Mouse (Mus musculus): ENCODE results near the gene Afap1l2. TPM values are rescaled to one million over a fixed set of nuclear protein-coding genes. Genes with fewer than 3 reads are reported as not detected.

Afap1l2 gene
- total RNA-seq, 2 experiments from 2014 or later, result 1.8 to 2.4 TPM

DNA sequence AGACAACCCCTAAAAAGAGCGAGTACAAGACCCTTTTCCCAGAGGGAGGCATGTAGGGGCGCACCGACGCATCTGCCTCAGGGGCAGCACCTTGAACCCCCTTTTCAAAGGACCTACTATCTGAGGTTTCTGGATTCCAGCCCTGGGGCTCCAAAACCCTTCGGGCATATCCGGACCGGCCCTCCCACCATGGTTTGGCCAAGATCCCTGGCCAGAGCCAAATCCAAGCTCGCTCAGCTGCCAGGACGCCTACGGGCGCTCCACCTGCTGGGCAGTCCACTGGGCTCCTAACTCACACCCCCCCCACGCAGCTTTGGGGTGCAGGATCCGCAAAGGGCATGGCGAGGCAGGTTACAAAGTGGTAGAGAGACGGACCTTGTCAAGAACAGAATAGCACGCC is 737 bp downstream of the Afap1l2 start:
- peak; percentile 49 to 55 for DNase-seq

DNA sequence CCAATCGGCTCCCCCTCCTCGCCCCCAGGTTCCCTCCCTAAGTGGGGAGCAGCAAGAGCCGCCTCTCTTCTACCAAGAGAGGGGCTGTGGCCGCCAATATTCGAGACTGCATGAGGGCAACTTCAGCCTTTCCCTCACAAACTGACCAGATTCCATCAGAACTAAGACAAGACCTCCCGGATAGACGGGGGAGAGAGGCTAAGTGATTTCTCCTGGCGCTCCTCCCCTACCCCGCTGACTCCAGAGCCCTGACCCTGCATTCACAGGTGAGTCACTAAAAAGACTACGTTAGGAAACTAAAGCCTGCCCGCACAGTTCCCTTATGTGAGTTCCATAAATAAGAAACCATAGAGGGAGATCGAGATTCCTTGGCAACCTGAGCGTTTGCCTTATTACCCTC is 1.2 kb downstream of the Afap1l2 start:
- no peak for DNase-seq

DNA sequence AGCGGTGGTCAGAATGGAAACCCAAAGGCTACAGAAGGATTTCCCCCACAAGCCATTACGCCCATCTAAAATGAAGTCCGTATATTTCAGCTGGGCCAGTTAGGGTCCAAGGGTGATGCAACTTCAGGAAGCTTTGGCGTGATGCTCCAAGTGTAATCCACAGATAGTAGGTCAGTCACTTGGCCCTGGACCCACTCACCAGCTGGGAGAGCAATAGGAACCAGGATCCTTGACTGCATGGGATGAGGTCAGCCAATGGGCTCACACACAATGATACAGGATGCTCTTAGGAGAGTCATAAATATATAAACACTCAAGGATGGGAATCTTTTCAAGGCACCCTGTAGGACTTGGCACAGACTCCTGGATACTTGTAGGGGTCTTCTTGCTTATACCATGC is 3.0 kb downstream of the Afap1l2 start:
- DNase-seq, result peak; percentile 84 to 86

DNA sequence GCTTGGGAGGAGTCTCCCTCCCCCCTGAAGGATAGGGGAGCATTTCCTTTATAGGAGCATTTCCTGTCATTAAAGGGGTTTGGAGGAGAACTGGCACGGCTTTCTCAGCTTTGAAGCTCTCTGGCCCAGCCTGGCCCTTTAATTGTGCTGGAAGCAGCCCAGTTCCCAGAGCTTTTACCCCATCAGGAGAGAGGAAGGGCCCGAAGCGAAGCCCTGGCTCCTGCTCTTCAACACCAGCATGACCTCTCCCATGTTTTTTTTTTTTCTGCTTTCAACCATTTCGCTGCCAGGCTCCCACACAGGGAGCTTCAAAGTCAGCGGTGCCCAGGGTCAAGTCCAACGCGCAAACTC is 4.6 kb downstream of the Afap1l2 start:
- DNase-seq, result peak in 1 of 2 experiments; percentile 42

DNA sequence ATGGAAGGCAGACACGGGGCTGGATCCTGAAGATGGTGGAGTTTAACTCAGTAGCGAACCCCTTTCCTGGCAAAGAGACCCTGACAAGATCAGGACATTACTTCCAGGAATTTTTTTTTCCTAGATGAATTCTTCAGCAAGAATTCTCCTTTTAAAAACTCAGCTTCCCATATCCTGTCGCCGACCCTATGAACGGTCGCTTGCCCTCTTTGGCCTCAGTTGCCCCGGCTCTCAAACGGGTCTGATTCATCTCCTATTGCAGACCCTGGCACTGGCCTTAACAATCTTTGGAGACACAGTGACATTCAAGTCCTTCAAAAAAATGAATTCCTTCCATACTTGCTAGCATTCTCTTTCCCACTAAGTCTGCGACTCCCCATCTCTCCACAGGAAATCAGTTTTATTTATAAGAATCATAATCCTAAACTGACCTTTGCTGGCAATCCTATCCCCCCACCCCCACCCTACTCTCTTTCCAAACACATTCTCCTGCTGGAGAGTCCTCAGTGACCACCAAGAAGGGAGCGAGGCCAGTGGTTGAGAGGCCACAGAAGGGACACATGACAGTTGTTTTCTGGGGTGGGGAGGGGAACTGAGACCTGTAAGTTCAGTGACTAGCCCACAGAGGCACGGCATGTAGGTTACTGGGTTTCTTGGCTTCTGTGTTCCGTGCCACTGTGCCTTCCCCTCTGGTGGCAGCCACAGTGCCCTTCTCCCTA is 5.1 kb downstream of the Afap1l2 start:
- no peak for DNase-seq

DNA sequence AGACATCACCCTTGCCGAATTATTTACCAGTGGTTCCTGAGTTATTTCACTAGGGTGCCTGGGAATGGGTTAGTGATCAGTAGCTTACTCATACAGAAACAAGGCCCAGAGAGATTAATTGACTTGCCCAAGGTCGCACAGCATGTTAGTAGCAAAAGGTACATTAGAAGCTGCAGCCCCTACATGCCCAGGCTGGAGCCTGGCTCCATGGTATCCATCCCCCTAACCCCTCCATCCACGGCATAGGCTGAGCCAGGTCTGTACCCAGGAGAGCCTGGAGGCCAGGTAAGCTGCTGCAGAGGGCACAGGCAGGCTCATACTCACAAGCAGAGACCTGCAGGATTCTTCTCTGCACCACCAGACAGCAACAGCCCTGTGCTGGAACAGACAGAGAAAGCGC is 6.1 kb downstream of the Afap1l2 start:
- no peak for DNase-seq

DNA sequence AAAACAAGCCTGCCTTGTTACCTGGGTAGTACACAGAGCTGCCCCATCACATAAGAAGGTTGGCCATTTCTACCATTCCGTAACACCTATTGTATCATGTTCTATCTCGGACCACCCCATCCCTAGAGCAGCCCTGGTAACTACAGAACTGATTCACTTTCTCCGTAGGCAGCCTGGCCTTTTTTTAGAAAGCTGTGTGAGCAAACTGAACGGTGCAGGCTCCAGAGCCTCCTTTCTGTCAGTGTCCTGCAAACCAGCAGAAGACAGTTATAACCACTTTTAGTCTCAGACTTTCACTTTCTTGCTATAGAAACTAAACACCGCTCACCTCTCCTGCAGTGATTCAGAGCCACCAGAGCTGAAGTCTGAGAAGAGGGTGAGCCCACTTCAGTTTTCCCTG is 7.4 kb downstream of the Afap1l2 start:
- DNase-seq, result no peak

DNA sequence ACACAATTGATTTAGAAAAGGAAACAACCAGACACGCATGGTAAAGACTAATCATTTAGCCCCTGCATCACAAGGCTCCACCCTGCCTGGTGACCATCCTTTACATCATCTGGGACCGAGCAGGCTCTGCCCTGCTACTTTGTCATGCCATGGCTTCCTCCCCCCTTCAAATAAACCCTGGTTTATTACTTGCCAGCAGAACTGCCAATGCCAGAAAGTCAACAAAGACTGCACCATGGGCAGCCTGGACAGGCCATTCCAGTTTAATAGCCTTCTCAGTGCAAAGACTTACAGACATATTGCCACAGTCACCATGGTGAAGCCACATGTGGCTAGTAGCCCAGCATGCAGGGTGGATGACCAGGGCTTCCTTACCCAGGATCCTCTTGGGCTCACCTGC is 8.2 kb downstream of the Afap1l2 start:
- no peak for DNase-seq

DNA sequence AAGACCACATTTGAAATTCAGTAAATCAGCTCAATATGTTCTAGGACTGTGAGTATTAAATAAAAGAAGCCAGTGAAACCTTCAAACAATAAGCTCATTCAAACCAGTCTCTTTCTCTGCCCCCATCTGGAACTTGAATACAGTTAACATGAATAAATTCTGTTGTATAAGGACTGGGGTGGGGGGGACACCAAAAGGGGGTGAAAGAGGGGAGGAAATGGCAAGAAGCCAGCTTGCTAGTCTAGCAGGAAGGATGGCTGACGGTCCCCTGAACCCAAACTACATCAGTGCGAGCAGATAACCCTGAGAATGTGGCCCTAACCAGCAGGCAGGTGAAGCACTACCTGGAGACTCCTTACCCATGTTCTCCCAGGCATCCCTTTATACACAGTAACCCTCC is 9.1 kb downstream of the Afap1l2 start:
- no peak for DNase-seq

DNA sequence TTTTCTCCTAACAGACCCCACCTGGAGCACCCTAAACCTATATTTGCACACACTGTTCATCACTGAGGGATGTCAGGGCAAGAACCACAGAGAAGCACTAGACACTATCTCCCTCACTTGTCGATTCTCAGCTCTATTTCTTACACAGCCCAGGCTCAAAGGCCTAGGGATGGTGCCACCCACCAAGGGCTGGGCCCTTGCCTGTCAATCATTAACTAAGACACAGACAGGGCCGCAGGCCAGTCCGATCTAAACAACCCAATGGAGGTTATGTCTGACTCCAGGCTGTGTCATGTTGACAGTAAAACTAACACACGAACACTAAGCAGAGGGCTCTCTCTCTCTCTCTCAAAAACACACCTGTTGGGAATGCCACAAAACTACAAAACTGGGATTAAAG is 9.7 kb downstream of the Afap1l2 start:
- DNase-seq, result no peak

DNA sequence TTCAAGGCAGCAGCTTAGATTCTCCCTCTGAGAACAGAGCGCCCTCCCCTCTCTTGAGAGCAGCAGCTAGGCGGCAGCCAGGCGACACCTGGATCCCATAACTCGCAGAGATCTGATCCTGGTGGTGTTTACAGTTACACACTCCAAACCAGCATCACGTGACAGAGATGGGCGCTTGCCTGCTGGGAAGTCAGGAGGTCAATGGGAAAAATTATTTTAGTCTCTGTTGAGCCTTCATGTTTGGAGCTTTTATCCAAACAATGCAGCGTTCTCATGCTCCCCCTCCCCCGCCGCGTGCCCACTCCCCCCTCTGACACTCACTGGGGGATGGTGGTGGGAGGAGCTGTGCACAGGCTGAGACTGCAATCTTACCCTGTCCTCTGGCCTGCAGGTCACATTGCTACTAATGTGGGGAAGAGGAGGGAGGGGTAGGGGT is 10.8 kb downstream of the Afap1l2 start:
- DNase-seq, result peak; percentile 50 to 54

DNA sequence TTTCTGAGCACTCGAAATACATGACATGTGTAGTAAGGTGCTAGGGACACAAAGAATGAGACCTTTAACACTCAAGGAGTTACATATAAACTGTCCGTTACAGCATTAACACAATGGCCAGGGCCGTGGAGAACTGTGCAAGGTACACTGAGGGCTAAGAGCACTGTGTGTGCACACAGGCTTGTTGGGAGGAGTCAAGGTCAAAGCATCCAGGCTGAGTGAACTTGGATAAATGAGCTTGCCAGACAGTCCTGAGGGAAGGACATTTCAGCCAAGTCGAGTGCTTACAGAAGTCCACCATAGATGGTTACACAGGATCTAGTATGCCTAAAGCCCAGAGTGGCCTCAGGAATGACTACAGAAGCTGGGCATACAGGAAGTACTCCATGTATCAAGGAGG is 12.6 kb downstream of the Afap1l2 start:
- DNase-seq, result no peak

DNA sequence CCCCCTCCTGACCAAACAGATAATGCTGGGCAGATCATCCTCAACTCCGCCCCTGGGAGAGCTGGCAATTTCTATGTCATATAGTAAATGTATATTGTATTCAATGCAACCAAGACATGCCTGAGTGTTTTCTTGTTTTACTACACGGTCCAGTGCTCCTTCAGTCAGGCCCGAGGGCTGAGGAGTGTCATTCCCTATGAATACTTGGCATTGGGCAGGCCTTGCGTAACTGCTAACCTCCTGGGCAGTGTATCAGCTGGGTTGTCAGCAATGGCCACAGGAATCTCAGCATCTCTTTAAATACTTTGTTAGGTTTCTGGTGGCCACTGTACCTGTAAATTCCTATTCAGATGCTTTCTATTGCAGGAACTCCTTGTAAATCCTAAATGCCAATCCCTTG is 13.4 kb downstream of the Afap1l2 start:
- DNase-seq, result peak in 1 of 2 experiments; percentile 49

DNA sequence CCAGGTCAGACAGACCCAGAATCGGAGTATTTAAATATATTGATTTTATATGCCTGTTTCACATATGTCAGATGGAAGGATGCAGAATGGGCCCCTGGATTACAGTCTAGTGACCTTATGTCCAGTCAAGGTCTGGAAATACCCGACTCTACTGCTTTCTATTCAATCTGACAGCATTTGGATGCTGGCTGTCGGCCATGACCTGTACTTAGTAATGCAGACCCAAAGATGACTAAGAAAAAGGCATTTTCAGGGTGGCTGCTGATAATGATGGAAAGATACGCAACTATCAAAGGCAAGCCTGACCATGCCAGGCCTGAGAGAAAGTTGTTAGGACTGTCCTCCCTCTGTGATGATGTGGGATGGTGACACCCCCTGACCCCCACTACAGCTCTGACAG is 14.3 kb downstream of the Afap1l2 start:
- DNase-seq, result no peak

DNA sequence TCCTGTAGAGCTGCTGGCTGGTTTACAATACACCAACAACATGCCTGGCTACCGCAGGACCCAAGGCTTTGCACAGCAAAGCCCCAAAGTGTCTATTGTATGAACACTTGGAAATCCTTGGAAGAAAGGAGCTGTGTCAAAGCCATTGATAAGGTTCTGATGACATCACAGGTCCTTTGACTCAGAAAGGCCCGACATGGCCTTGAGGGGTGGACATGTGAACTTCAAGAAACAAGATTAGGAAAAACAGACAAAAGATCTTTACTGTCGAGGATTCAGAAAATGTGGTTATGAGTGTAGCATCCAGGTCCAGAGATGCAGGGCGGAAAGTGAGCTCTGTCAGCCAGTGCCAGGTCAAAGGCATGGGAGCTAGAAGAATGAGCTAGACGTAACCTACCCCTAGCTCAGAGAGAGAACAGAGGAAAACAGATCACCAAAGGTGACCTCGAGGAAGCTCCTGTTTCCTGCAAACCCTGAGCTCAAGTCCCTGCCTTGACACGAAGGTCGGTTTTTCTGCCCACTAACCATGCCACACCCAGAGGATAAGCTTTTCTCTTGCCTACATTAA is 15.0 kb downstream of the Afap1l2 start:
- DNase-seq, result no peak

DNA sequence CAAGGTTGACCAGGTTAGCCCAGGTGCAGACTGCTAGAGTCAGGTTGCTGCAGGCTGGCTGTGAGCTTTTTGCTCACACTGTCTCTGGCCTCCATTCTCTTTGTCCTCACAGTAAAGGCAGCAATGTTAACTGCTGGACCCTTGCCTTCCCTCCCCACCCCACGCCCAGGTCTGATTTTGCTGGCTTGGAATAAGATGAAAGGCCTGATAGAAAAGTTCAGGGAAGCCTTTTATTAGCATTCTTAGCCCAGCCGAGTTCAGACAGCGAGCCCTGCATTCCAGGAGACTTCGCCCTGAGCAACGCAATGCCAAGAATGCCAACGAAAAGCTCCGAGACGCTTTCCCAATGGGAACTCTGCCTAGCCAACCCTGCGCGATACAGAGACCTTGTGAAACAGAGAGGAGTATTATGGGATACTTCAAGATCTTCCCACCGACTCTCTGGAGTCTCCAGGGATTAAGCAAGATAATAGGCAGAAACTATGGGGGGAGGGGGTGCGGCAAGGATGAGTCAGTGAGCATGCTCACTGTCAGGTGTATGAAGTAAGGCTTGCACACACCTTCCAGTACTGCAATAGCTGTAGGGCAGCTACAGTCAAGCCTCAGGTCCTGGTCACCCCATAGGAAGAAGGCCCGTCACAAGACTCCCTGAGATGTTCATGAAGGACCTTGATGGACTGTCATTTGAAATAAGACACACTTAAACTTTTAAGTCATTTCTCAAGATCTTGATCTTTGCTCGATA is 17.5 kb downstream of the Afap1l2 start:
- DNase-seq, result no peak

DNA sequence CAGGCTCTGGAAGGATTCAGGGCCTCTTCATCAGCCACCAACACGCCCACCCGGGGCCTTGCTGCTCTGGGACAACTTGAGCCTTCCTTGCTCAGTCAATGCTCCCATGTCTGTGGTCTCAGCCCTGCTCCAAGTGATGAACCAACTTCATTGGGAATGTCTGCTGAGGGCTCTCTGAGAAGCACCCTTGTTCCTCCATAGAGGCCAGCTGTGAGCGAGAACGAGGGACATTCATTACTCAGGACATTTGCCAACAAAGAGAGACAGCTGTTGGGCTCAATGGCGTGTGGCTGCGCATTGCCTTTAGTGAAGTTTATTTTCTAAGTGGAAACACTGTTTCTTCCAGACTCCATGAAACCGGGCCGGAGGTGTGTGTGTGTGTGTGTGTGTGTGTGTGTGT is 18.9 kb downstream of the Afap1l2 start:
- DNase-seq, result peak in 1 of 2 experiments; percentile 50

DNA sequence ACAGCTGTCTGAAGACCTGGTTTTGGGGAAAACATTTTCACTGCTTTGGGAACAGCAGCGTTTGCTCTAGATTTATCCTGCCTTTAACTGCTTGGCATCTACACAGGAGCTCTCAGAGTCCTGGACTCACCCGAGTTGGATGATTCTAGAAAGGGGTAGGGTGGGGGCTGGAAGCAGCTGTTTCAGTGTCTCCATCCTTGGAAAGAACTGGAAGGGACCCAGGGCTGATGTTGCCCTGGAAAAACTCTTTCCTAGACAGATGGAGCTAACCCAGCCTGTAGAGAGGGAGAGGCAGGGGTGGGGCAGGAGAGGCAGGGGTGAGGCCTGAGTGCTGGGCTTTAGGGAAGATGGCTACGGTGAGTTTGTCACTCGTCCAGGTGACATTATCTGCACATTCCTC is 23.8 kb downstream of the Afap1l2 start:
- DNase-seq, result peak; percentile 68 to 69

DNA sequence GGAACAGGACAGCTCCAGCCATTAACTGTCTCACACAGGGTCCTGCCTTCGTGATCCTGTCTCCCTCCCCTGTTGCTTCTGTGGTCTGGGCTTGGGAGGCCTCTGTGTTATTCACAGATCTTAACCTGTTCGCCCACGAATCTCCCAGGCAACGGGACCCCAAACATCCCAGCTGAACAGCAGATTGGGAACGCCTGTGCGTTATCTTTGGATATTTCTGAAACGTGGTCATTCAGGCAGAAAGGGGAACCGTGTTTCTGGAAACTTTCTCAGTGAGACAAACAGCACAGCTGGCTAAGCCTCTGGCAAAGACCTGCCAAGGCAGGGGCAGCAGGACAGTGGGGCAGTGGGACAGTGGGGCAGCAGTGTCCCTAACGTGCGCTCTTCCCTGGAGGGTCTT is 24.3 kb downstream of the Afap1l2 start:
- DNase-seq, result peak in 1 of 2 experiments; percentile 43

DNA sequence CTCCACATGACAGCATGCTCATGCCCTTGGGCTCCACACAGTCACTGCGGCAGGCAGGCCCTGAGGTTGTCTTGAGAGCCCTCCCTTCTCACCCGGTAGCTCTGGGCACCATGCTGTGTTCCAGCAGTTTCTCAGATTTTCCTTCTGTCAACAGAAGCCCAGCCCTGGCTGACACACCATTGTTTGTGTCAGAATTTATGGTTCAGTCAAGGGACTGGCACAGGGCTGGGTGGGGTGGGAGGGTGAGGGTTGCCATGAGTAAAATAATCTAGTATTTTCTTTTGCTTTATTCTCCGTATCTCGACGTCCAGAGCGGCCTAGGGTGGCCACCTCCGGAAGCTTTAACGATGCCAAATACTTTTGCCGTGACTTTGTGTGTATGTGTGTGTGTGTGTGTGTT is 26.3 kb downstream of the Afap1l2 start:
- no peak for DNase-seq

DNA sequence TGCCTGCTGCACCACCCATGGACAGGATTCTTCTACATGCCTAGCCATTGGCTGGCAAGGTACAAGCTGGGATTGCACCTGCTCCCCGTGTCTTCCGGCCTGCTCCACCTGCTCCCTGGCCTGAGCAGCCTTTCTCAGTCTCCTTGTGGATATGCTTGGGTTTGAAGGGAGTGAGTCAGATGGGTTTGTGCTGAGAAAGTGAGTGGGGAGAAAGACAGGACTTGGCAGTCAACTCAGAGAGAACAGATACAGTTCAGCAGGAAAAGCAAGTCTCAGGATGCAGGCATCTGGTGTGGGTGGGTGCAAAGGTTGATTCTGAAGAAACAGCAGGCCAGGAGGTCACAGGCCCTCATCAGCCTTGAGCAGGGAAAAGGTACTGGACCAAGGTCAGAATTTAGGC is 27.2 kb downstream of the Afap1l2 start:
- DNase-seq, result no peak

DNA sequence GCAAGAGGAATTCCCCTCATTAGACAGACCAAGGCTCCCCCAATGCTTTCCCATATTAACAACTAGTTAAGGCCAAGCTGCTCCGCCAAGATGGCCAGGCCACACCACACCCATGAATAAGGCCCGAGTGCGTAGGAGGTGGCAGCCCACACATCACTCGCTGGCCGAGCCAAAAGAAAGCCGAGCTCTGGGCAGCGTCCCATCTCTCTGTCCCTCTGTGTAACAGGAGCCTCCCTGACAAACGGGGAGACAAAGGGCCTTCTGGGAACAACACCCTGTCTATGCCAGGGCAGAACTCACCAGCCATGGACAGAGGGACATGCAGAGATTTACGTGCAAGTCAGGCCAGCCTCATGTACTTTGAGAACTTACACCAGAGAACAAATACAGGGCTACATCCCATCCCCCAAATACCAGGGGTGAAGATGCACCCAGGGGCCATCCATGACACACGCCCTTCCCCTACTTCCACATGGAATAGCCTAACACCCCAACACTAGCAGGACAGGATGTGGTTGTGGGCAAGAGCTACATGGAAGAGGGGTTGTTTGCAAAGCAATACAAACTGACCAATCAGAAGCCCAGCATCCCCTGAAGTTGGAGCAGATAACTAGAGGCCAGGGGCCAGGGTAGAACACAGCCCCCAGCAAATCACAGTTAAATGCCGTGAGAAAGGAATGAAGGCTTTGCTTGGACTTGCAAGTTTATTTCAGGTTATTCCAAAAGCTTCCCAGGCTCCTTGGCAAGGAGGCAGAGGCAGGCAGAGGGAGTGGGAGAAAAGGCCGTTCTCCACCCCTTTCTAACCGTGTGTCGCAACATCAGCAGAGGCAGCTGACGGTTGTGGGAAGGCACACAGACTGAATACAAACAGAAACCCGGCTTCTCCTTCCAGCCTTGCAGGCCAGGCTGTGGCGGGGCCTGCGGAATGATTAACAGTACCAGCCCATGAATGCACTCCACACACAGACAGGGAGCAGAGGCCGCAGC is 30.8 kb downstream of the Afap1l2 start:
- DNase-seq, result peak; percentile 65 to 77
